Mouse (Mus musculus): Measurements from ENCODE around the gene Uvrag. TPM values are rescaled to one million over a fixed set of nuclear protein-coding genes. Genes with fewer than 3 reads are reported as not detected.

The Uvrag gene
- total RNA-seq, 2 experiments from 2014 or later: 10.5 to 15.6 TPM

DNA sequence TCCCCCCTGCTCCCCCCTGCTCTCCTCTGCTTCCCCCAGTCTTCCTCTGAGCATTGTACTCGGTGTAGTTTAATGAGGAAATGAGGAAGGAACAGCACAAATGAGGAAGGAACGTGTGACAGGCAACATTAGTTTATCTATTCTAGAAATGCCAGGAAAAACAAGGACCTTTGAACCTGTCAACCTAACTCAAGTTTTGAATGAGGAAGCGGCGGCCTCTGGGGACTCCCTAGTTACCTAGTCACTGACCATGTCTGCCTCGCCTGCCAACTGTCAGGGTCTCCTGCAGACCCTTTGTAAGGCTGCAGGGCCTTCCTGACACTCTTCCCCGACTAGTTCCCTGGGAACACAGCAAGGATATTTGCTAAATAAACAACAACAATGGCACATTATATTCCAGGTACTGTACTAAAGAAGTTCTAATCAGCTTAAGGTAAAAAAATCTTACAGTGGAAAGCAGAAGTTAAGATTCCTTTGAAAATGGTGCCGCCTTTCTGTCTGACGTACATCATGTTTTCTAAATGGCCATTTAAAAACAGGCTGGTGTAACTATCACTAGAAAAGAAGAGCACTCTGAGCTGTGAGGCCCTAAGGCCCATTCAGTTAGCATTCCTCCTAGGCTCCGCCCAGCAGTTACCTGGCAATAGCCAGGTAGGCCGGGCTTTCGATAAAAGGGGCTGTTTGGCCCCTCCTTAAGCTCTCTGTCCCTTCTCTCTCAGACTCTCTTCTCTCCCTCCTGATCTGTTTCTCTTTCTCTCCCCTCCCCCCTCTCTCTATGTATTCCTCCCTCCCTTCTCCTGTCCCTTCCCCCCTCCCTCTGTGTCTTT is 39.0 kb downstream of the Uvrag start:
- no peak for ATAC-seq (replicated peaks; ENCODE audit: low FRiP score, poor library complexity, severe bottlenecking)

DNA sequence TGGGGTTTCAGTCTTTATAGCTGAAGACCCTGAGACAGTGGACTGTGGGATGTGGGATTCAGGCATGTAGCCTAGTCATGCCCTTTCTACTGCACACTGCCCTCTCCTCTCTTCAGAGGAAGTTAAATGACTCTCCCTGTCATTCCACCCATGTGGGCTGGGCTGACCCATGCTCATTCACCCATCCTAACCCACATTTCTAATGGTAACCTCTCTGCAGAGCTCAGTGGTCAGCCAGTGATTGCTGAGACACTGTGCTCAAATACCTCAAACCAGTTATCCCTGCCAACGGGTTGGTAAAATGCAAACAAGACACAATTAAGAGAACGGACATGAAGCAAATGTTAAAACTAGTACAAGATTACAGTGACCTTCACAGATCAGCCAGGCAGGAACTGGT is 39.9 kb downstream of the Uvrag start:
- ATAC-seq (replicated peaks; ENCODE audit: low FRiP score, poor library complexity, severe bottlenecking): no peak

DNA sequence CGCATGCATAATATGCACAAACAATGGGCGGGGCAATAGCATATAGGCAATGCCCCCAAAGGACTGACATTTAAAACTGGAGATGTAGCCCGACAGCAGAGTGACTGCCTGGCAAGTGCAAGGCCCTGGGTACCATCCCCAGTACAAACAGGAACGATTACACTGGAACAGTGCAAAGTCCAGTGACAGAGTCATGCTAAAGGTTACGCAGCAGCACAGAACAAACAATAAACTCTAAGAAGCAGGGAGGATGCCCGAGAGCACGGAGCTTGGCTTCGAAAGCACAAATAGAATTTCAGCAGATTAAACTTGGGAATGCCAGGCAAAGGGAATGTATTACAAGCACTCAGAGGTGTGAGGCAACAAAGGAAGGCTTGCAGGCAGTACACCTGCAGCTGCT is 40.4 kb downstream of the Uvrag start:
- ATAC-seq (replicated peaks; ENCODE audit: low FRiP score, poor library complexity, severe bottlenecking): no peak

DNA sequence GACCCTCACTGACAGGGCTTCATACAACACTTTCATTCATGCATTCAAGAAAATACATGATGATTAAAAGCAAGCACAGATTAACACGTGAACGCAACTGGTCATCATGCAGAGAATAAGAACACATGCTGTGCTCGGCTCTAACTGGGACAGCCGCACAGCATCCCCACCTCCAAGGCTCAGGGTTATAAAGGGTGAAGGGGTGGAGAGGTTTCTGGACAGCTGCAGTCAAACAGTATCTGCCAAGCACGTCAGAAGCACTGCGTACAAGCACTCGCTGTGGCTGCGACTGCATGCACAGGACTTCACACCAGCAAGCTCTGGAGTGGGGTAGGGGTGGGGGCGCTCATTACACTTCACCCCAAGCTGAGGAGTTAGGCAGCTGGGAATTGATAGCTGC is 40.9 kb downstream of the Uvrag start:
- no peak for ATAC-seq (replicated peaks; ENCODE audit: low FRiP score, poor library complexity, severe bottlenecking)

DNA sequence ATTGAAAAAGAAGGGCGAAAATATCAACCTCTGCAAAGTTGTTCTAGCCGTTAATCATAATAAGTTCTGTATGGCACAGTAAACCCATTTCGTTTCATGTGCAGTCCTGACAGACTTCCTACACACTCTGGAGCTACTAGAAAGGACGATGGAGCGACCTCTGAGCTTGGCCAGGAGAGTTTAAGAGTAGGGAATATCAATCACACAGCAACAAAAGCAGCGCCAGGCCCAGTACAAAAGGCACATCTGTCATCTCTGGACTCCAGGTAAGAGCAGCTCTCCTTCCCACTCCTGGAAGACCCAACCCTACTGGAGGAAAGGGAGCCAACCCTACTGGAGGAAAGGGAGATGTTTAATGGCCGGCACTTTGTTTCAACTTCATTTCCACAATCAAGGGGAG is 43.2 kb downstream of the Uvrag start:
- no peak for ATAC-seq (replicated peaks; ENCODE audit: low FRiP score, poor library complexity, severe bottlenecking)

DNA sequence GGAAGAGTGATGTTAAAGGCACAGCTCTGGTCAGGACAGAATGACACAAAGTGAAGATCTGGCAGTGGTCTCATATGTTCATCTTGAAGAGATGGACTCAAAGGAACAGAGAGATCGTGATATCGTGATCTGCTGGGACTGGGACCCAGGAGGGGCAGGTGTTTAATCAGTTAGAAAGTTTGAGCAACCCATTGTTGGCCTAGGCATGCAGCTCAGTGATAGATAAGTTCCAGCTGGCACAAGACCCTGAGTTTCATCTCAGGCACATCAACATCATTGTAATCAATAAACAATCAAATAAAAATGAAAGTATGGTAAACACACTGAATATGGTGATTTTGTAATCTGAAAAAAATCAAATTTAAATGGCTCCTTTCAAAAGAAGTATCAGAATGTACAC is 43.8 kb downstream of the Uvrag start:
- no peak for ATAC-seq (replicated peaks; ENCODE audit: low FRiP score, poor library complexity, severe bottlenecking)

DNA sequence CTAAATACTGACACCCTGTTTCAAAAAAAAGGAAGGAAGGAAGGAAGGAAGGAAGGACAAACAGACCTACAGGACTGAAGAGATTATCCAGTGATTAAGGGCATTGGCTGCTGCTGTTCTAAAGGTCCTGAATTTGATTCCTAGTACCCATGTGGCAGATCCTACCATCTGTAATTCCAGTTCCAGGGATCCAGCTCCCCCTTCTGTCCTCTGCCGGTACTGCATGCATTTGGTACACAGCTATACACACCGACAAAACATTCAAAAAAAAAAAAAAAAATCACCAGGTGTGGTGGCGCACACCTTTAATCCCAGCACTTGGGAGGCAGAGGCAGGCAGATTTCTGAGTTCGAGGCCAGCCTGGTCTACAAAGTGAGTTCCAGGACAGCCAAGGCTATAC is 45.8 kb downstream of the Uvrag start:
- ATAC-seq (replicated peaks; ENCODE audit: low FRiP score, poor library complexity, severe bottlenecking): no peak

DNA sequence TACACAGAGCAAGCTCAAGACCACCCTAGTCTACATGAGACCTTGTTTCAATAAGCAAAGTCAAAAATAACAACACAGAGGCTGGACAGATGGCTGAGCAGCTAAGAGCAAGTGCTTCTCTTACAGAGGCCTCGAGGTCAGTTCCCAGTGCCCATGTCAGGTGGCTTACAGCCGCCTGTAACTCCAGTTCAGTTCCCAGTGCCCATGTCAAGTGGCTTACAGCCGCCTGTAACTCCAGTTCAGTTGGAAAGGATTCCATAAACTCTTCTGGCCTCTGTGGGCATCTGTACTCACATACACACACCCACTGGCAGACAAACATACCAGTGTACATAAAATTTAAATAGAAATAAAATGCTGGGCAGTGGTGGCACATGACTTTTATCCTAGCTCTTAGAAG is 46.6 kb downstream of the Uvrag start:
- ATAC-seq (replicated peaks; ENCODE audit: low FRiP score, poor library complexity, severe bottlenecking): no peak

DNA sequence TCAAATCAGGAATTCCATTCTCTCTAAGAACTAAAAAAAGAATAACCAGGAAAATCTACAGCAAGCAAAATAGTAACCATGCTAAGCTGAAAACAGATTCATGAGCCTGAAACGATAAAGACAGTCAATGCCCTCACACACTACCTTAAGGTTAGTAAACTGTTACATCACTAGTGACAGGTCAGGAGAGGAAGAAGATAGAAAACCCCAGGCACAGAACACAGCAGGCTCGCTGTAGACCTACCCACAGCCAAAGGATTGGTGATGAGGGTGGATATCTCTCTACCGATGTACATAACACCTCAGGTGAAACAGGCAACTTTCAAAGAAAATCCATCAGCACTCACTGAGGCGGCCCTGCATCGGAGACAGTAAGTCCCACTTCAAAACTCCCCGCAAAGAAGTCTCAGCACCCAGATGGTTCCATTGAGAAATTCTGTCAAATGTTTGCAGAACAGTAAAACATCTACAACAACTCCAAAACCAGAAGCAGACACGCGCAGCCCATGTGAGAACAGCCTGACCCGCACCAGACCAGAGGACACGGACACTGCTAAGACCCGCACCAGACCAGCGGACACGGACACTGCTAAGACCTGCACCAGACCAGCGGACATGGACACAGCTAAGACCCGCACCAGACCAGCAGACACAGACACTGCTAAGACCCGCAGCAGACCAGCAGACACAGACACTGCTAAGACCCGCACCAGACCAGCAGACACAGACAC is 48.9 kb downstream of the Uvrag start:
- no peak for ATAC-seq (replicated peaks; ENCODE audit: low FRiP score, poor library complexity, severe bottlenecking)

DNA sequence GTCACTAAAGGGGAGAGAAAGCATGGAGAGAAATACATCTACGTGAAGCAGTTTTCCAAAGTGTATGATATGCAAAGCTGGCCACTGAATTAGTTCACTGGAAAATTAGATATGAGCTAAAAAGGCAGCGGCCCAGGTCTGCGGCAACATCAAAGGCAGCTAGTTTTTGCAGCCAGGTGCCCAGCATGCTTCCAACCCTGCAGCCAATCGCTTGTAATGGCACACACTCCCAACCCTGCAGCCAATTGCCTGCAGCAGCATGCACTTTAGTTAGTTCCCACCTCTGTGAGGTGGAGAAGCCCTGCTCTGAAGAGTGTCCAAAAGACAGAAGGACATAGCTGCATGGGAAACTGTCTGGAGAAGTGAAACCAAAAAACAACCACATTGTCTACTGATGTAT is 51.2 kb downstream of the Uvrag start:
- no peak for ATAC-seq (replicated peaks; ENCODE audit: low FRiP score, poor library complexity, severe bottlenecking)

DNA sequence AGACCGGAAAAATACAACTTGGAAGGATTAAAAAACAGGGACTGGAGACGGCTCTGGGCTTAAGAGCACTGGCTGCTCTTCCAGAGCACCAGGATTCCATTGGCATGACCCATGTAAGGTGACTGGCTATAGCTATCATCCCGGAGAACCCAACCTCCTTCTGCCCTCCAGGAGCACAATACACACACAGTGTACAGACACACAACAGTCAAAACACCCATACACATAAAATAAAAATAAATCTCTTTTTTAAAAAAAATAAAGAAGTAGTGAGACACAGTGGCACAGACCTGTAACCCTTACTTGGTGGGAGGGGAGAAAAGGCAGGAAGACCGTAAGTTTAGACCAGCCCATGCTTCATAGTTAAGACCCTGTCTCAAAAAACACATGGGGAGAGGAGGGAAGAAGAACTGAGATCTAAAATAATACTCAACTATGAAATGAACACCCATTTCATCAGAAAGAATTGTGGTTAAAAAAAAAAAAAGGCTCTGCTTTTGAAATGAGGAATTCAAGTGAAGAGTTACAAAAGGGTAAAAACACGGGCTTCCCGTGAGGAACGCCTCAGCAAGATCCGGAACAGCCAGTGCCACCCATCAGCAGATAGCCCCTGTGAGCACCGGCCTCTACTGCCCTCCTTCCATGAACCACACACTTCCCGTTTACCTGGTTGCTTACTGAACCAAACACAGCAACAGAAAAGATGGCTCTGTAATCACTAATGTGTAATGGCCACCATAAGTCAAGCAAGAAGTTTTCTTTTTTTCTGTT is 52.2 kb downstream of the Uvrag start:
- ATAC-seq (replicated peaks; ENCODE audit: low FRiP score, poor library complexity, severe bottlenecking): no peak

DNA sequence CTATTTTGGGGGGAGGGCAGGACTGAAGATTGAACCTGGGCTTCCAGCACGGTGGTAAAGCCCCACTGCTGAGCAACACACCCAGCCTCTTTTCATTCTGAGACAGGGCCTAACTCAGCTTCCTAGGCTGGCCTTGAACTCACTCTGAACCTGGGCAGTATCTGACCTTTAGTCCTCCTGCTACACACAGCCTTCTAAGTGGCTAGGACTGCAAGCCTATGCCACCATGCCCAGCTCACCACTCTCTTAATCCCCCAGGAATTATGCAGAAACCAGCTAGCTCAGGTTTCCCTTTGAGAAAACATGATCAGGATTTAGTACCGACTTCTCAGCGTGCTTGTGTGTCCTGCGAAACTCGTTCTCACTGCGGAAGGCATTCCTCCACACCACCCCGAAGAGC is 53.4 kb downstream of the Uvrag start:
- ATAC-seq (replicated peaks; ENCODE audit: low FRiP score, poor library complexity, severe bottlenecking): no peak

DNA sequence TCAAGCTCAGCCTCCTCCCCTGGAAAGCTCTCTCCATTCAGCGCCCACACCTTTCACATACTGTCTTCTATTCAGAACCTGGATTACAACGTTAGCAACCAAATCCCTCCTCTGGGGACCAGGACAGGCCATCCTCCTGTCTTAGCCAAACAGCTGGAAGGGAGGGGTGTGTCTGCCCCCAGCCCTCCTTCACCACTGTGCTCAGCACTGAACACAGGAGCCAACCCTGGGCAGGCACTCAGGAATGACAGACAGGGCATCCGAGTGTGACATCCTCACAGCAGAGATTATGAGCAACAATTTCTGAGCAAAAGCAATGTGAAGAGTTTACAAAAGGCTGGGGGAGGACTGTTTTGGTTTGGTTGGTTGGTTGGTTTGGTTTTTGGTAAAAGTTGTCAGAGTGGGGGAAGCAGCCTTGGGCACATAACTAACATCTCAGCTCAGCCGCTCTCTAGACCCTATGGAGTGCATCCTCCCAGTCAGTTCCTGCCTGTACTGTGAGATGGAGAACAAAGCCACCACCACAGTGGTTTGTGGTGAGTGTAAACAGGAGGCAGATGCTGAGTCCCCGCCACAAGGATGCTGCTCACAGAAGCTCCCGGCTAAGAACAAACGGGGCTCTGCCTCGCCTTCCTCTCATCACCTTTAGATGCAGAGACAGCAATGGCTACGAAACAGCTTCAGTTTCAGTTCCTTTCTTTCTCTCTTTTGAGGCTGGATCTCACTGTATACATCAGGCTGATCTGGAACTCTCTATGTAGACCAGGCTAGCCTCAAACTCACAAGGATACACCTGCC is 54.1 kb downstream of the Uvrag start:
- ATAC-seq (replicated peaks; ENCODE audit: low FRiP score, poor library complexity, severe bottlenecking): no peak

DNA sequence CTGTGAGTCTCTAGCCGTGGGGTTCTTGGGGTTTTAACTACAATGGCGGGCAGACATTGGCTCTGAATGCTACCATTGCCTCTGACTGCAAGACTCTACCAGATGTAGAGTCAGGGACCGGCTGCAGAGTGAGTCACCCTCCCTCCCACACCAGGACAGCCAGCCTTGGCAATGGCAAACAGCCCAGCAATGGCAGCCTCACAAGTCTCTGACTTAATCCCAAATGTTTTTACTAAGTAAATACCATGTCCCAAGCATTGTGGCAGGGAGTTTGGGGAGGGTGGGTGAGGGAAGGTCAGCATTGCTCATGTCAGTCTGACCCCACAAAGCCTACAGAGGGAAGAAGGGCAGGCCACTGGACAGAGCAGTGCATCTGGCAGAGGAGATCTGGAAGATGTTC is 55.7 kb downstream of the Uvrag start:
- no peak for ATAC-seq (replicated peaks; ENCODE audit: low FRiP score, poor library complexity, severe bottlenecking)

DNA sequence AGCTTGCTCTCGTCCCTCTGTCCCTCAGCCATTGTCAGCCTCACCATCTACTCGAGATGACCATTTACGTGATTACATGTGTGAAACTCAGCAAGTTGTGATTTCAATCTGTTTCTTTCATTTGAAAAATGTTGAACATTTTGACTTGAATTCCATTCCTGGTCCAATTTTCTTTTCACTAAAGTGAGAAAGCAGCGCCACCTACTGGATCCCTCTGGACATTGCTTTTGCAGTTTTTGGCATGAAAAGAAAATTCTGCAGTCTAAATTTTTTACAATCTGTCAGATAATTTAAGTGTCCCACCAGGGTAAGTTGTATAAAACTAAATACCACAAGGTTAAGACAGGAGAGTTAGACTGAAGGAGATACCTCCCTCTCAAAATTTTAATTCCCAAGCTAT is 61.4 kb downstream of the Uvrag start:
- no peak for ATAC-seq (replicated peaks; ENCODE audit: low FRiP score, poor library complexity, severe bottlenecking)

DNA sequence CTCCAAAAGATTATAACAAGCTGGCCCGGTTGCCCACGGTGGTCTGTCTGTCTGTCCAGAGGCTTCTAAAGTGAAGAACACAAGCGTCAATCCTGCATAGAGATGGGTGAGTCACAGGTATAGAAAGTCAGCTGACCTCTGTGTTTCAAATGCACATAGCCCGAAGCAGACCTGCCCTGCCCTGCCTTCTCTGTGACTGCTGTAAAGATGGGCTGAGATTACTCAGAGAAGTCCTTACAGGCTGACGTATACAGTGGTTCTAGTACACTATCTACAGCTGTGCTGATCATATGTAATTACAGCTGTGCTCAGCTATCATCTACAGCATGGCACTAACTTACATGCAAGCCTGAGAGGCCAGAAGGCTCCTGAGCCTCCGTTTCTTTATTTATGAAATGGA is 62.1 kb downstream of the Uvrag start:
- ATAC-seq (replicated peaks; ENCODE audit: low FRiP score, poor library complexity, severe bottlenecking): no peak

DNA sequence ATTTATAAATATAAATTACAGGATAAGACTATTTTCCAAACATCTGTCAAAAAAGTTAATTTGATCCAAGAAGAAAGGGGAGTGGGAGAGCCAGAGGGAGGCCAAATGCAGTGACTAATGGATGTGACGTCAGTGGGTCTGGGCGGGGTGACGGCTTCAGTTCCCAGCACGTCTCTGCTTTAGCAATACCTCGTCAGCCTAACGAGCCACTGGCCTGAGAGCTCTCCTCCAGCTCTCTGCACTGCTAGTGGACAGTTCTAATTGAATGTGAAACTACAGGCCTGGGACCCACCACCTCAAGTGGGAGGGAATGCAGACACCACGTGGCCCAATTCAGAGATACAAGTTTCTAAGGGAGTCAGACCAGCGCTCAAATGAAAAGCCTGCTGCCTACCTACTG is 63.7 kb downstream of the Uvrag start:
- ATAC-seq (replicated peaks; ENCODE audit: low FRiP score, poor library complexity, severe bottlenecking): no peak

DNA sequence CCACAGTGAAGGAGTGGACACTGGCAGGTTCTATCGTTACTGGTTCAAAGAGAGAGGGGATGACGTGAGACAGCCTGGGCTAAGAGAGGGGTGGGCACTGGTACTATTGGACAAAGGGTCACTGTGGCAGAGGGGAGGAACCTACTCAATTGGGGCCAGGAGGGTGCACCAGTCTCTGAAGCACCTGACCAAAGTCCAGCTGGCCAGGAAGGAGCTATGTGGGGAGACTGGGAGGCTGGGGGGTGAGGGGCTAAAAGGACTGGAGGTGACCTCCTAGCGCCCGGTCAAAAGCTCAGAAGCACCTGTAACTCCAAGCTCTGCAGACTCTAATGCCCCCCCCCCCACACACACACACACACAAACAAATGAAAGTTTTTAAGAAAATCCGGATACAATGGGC is 65.8 kb downstream of the Uvrag start:
- ATAC-seq (replicated peaks; ENCODE audit: low FRiP score, poor library complexity, severe bottlenecking): no peak

DNA sequence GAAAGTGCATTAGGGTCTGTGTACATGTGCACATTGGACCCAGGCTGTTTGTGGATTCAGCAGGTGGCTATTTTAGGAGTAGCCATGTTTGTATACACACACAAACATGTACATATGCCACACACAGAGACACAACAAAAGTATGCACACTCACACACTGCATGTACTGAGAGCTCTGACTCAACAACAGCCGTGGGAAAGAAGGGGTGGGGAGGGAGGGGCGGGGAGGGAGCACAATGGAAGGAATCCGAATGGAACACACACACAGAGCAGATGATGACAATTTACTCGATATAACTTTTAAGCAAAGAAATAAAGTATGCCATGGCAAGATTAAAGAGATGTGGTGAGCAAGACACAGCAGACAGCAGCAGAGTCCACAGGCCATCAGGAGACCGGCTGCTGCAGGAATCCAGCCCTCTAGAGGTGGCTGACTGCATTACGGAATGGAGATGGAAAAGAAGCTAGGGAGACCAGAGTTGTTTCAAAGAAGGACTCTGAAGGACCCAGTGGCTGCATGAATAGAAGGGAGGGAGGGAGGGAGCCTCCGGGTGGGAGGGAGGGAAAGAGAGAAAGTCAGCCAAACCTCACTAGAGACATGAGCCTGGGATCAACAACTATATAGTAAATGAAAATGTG is 67.1 kb downstream of the Uvrag start:
- ATAC-seq (replicated peaks; ENCODE audit: low FRiP score, poor library complexity, severe bottlenecking): no peak

DNA sequence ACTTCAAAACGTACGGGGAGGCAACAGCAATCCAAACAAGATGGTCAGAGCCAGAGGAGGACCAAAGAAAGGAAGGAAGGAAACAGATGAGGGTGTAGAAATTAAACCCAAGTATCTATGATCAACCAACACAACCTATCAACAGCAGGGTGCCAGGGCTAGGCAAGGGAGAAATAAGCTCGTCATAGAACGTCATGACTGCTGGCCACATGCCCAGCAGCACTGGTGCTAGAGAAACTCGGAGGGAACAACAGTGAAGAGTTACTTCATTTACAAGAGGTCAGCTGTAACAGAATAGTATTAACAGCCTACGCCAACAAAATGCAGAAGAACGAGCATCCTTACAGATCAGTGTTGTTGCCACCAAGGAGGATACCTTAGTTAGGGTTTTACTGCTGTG is 73.2 kb downstream of the Uvrag start:
- no peak for ATAC-seq (replicated peaks; ENCODE audit: low FRiP score, poor library complexity, severe bottlenecking)

All from erythroid progenitor cell, adult 5-6 weeks (primary cell).